Mouse (Mus musculus) hindbrain, embryonic 12.5 days (tissue): ENCODE results near the gene Xndc1. TPM values are rescaled to one million over a fixed set of nuclear protein-coding genes. Genes with fewer than 3 reads are reported as not detected.
"Not testable (repeated sequence)": the region's sequence is repeated elsewhere in the genome, so short reads cannot be mapped to it uniquely, and the experiment has no call there.

Source experiments
- ATAC-seq: fragments of 200-750 bp; cut with Nextera tagmentation; 2 replicates; pipeline ENCODE4 v1.8.0; 2017; ENCODE audit warnings: moderate TSS enrichment; ENCODE audit not compliant: low FRiP score
- H3K27ac ChIP-seq: fragments of 300-500 bp; sonication (generic); 2 replicates; pipeline ENCODE4 v1.5.1; 2016; ENCODE audit warnings: mild to moderate bottlenecking
- H3K27me3 ChIP-seq: fragments of 300-500 bp; sonication (generic); 2 replicates; pipeline ENCODE4 v1.6.1; 2016; ENCODE audit warnings: mild to moderate bottlenecking
- H3K36me3 ChIP-seq: fragments of 300-500 bp; sonication (generic); 2 replicates; pipeline ENCODE4 v1.6.1; 2016; ENCODE audit warnings: mild to moderate bottlenecking
- H3K4me1 ChIP-seq: fragments of 300-500 bp; sonication (generic); 2 replicates; pipeline ENCODE4 v1.6.1; 2016
- H3K4me2 ChIP-seq: fragments of 300-500 bp; sonication (generic); replicated peaks from 2 replicates; pipeline ENCODE4 v1.6.1; 2016; ENCODE audit warnings: mild to moderate bottlenecking
- H3K4me3 ChIP-seq: fragments of 300-500 bp; sonication (generic); 2 replicates; pipeline ENCODE4 v1.5.1; 2016; ENCODE audit warnings: mild to moderate bottlenecking
- H3K9ac ChIP-seq: fragments of 300-500 bp; sonication (generic); 2 replicates; pipeline ENCODE4 v1.6.1; 2016; ENCODE audit warnings: mild to moderate bottlenecking, moderate library complexity
- H3K9me3 ChIP-seq: fragments of 300-500 bp; sonication (generic); replicated peaks from 2 replicates; pipeline ENCODE4 v1.6.1; 2016; ENCODE audit warnings: mild to moderate bottlenecking
- WGBS: fragments of 180-500 bp; shearing (Covaris S2); methylation state at CpG from one replicate; pipeline ENCODE4 v1.1.7; 2016; 5-methylcytosine and 5-hydroxymethylcytosine counted together
- polyA plus RNA-seq: library from polyadenylated mRNA; unstranded; fragments of >200 nt; fragmentation: Nextera tagmentation; extraction: Ambion mirVana; gene quantifications from 2 replicates; pipeline ENCODE4 v1.2.1, GENCODE M21; 2016

Xndc1 gene
- 34.6 and 37.3 TPM in 2 replicates for polyA plus RNA-seq

DNA sequence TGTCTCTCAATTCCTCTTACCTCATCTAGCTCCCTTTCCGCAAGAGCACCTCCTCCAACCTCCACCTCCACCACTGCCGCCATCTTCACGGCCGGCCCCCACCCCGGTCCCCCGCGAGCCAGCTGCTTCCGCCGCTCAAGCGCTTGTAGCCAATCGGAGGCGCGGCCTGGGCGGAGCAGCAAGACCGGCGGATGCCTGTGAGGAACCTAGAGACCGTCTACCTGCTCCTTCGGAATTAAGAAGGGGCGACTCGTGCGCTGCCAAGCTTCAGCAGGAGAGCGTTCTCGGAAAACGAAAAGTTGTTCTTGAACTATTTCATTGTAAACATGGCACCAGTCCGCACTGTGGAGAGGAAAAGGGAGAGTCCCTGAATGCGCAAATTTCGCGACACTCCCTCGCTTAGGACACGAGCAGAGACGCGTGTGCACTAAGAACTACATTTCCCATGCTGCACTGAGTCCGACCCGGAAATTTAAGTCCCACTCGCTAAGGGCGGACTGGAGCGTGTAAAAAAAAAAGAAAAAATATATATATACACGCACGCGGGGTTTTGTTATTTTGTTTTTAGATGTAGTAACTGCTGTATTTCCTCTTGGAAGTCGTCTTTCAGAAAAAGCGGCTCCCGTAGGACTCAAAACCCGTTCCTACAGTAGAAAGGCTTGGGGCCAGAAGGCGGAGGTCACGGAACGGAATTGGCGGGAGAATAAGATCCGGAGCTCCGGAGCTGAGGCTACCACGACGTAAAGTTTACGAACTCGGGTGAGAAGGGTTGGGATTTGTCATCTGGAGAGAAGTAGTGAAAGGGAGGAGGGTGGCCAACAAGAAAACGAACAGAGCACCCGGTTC lies at the start of gene Xndc1, which contains the start of the genes Rnf121 and Xntrpc:
Xndc1 (plus strand) TSS at position 466 of the 846 bp plus-strand sequence.
Rnf121 (minus strand) TSS at position 424 of the 846 bp plus-strand sequence.
Xntrpc (plus strand) TSS at position 668 of the 846 bp plus-strand sequence.
- WGBS, result under 1% methylated on average over 56 of the region's 56 CpGs
- Histone ChIP-seq H3K4me1 (peaks cover 28% of the 10 kb centered on the region), H3K27ac (peak within 1 kb of the TSS; percentile 79), H3K4me2 (peak within 1 kb of the TSS; percentile 75), H3K9me3 (no peaks in the 10 kb centered on the region), H3K27me3 (no peaks in the 10 kb centered on the region), H3K36me3 (0 out of 2 replicates have a peak, but pooled peaks cover 3% of the 10 kb centered on the region), H3K9ac (peak within 1 kb of the TSS; percentile 77), H3K4me3 (peak within 1 kb of the TSS; percentile 76)
- peak; percentile 99 for ATAC-seq

DNA sequence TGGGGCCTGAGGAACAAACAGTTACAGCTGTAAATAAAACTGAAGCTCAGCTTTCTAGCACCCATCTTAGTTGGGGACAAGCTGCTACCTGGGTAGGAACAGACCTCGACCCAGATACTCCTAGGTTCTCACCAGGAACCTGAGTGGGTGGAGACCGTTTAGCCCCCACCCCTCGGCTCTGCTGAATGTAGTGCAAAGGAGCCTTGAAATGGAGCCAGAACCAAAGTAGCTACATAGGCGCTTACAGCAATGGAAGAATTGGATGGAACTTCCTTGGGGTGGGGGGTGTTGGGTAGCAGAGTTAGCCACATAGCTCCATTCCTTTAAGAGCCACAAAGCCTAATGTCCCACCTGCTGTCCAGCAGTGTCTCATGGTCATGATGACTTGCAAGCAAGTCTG lies 48.4 kb upstream of the Xndc1 start:
- H3K4me1 ChIP-seq, result no peaks in the 10 kb centered on the region
- no peak overlapping the region for H3K4me3 ChIP-seq
- no peaks in the 10 kb centered on the region for H3K27me3 ChIP-seq
- WGBS, result 90% methylated on average over 4 of the region's 4 CpGs
- H3K27ac ChIP-seq, result no peak overlapping the region
- no peak for ATAC-seq
- H3K9me3 ChIP-seq, result no peaks in the 10 kb centered on the region
- H3K4me2 ChIP-seq, result no peak overlapping the region
- H3K9ac ChIP-seq, result no peak overlapping the region
- H3K36me3 ChIP-seq, result peaks cover 95% of the 10 kb centered on the region

DNA sequence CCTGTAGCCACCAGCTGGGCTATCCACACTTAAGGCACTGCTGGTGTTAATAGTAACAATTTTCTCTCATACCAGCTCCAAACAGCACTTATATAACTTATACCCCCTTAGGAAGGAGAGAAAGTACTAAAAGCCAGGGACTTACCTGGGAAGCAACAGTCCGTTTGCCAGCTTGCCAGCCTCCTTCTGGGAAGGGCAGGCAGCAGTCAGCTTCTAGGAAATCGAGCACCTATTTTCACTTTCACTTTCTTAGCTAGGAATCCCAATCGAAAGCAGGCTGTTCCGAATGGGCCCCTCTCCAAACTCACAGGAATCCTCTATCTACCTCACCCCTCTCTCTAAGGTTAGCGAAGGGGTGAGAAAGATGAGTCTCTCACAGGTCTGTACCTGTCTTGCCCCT lies 47.9 kb upstream of the Xndc1 start:
- WGBS, result 92% methylated on average over 5 of the region's 5 CpGs

DNA sequence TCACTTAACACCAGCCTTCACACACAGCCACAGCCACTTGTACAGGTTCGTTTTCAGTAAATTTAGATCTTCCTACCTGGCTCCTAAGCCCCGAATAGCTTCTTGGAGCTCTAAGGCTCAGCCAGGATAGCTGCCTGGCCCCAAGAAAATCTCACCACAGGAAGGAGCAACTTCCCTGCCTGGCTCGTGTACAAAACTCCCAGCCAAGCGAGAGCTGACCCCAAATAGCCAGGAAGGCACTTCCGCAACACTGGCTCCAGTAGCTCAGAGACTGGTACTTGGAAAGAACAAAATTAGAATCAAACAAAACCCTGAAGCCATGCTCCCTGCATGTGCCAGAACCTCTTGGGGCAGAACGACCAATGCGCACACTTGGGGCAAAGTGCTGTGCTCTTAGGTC lies 47.3 kb upstream of the Xndc1 start:
- peaks cover 95% of the 10 kb centered on the region for H3K36me3 ChIP-seq

More for the DNA sequence above, 47.9 kb upstream of the Xndc1 start:
- Histone ChIP-seq H3K4me3 (no peak overlapping the region), H3K4me2 (no peak overlapping the region), H3K27ac (no peak overlapping the region), H3K9ac (no peak overlapping the region), H3K4me1 (no peaks in the 10 kb centered on the region), H3K9me3 (no peaks in the 10 kb centered on the region), H3K27me3 (no peaks in the 10 kb centered on the region), H3K36me3 (peaks cover 95% of the 10 kb centered on the region)
- ATAC-seq, result no peak

DNA sequence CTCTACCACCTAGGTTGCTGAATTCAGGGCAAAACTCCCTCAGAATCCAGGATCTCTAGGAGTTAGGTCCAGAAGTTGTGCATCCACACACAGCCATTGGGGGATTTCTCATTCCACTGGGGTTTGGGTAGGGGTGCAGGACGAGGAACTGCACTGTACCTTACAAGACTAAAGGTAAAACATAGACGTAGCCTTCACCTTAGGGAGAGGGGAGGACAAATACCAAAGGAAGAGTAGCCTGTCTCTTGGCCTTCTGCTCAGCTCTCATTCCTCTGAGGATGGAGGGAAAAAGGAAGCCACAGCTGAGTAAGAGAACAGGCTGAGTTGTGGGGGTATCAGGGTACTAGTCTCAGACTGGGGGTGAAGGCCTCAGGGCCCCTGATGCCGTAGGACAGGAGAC lies 46.7 kb upstream of the Xndc1 start, which contains the start of gene Il18bp:
Il18bp (minus strand) TSS at position 101 of the 400 bp plus-strand sequence.
- H3K36me3 ChIP-seq, result peaks cover 95% of the 10 kb centered on the region

More for the DNA sequence above, 47.3 kb upstream of the Xndc1 start:
- ATAC-seq, result no peak
- H3K4me2 ChIP-seq, result no peak overlapping the region
- H3K9me3 ChIP-seq, result no peaks in the 10 kb centered on the region
- no peak overlapping the region for H3K4me3 ChIP-seq
- no peak overlapping the region for H3K9ac ChIP-seq
- H3K27me3 ChIP-seq, result no peaks in the 10 kb centered on the region
- no peaks in the 10 kb centered on the region for H3K4me1 ChIP-seq
- H3K27ac ChIP-seq, result no peak overlapping the region; the same call in 1 of the 2 replicates
- WGBS, result 89% methylated on average over 7 of the region's 7 CpGs

DNA sequence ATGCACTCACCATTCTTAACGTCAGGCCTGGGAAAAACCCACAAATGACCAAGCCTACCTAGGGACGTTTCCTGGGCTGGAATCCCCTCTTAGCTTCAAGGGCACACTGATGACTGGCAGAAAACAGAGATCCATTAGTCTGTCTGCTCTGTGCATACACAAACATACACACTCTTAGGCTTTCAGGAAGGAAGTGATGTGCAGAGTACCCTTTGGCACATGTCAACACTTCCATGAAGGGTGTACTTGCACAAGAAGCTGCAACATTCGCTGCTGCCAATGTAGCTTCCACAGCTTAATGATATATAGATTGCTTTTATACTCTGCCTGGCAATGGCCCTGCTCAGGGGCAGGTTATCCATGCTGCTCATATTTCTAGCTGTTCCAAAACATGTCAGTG lies 45.9 kb upstream of the Xndc1 start:
- Histone ChIP-seq H3K4me2 (no peak overlapping the region), H3K27me3 (no peaks in the 10 kb centered on the region), H3K9me3 (no peaks in the 10 kb centered on the region), H3K36me3 (peaks cover 94% of the 10 kb centered on the region), H3K4me3 (no peak overlapping the region), H3K4me1 (no peaks in the 10 kb centered on the region), H3K9ac (no peak overlapping the region), H3K27ac (0 out of 2 replicates have a peak overlapping the region, but pooled peaks have one; percentile 1)
- WGBS, result 72% methylated on average over 3 of the region's 3 CpGs
- no peak for ATAC-seq

More for the DNA sequence above, 46.7 kb upstream of the Xndc1 start, which contains the start of gene Il18bp:
- peak within 1 kb of the TSS; percentile 1; the same call in 1 of the 2 replicates for H3K27ac ChIP-seq
- no peak within 1 kb of the TSS for H3K4me3 ChIP-seq
- no peak for ATAC-seq
- no peak within 1 kb of the TSS for H3K4me2 ChIP-seq
- H3K27me3 ChIP-seq, result no peaks in the 10 kb centered on the region
- no peak within 1 kb of the TSS for H3K9ac ChIP-seq
- no peaks in the 10 kb centered on the region for H3K4me1 ChIP-seq
- no peaks in the 10 kb centered on the region for H3K9me3 ChIP-seq
- WGBS, result 87% methylated on average over 3 of the region's 3 CpGs

DNA sequence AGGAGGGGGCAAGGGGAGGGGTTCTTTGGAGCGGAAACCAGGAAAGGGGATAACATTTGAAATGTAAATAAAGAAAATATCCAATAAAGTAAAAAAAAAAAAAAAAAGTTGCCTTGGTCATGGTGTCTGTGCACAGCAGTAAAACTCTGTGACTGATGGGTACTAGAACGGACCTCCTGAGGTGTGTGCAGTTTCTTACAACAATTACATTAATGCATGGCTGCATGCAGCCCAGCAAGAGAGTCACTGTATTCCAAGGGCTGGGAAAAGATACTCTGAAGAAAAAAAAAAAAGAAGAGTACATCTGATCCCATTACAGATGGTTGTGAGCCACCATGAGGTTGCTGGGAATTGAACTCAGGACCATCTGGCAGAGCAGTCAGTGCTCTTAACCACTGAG lies 44.4 kb upstream of the Xndc1 start:
- not testable (repeated sequence) for H3K4me3 ChIP-seq, H3K9ac ChIP-seq, H3K9me3 ChIP-seq, H3K4me2 ChIP-seq, H3K27me3 ChIP-seq, H3K27ac ChIP-seq, H3K4me1 ChIP-seq, ATAC-seq
- WGBS, result 93% methylated on average over 2 of the region's 2 CpGs
- H3K36me3 ChIP-seq, result peaks cover 81% of the 10 kb centered on the region

DNA sequence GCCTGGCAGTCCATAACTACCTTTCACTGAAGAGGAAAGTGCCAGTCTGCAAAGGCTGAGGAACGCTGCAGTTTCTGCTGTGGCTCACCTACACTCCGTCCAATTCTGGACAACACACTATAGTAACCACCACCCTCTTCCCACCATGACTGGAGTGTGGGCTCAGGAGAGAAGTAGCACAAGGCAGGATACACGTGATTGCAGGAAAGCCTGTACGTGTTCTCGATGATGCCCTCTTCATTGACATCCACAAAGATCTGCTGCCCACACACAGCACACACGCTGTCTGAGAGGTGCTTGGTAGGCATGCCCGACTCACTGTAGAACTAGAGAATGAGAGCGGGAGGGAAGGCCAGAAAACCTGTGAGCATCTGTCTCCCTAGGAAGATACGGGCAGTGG lies 41.5 kb upstream of the Xndc1 start:
- Histone ChIP-seq H3K27me3 (no peaks in the 10 kb centered on the region), H3K4me2 (no peak overlapping the region), H3K4me3 (no peak overlapping the region), H3K4me1 (no peaks in the 10 kb centered on the region), H3K36me3 (peaks cover 70% of the 10 kb centered on the region), H3K9ac (no peak overlapping the region), H3K27ac (no peak overlapping the region), H3K9me3 (no peaks in the 10 kb centered on the region)
- ATAC-seq, result no peak
- 96% methylated on average over 9 of the region's 9 CpGs for WGBS

DNA sequence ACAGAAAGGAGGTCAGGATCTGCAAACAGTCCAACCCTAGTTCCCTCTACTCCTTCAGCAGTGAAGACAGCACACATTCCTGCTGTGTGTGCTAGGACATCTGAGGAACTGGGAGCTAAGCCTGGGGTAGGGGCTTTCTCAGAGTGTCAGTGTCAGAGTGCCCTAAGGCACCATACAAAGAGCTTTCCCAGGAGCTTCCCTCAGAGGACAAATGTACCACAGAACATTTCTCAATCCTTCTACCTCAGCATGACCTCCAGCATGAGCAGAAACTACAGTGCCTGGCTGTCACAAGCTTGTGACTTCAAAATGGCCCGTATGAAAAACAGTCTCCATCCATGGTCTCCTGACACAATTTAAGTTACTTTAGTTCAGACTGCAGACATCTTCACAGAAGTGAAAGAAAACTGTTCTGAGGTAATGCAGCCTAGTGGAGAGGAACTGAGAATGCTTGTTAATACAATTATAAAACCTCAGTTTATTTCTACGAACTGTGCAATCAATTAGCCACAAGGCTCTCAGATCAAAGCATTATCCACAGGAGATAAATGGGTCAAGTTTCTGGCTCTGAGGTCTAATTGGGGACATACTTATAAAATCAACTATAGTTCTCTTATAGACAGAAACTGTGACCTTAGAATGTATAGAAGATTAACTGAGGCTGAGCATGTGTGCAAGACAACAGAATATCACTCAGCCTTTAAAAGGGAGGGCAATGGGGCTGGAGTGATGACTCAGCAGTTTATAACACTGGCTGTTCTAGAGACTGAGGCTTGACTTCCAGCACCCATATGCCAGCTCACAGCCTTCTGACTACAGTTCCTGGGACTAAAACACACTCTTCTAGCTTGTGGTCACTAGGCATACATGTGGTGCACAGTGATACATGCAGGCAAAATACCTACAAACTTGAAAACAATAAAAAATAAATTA lies 39.9 kb upstream of the Xndc1 start:
- Histone ChIP-seq H3K4me2 (no peak overlapping the region), H3K27ac (no peak overlapping the region), H3K9me3 (no peaks in the 10 kb centered on the region), H3K9ac (no peak overlapping the region), H3K27me3 (no peaks in the 10 kb centered on the region), H3K36me3 (peaks cover 66% of the 10 kb centered on the region), H3K4me1 (no peaks in the 10 kb centered on the region), H3K4me3 (no peak overlapping the region)
- WGBS, result 90% methylated on average over 2 of the region's 2 CpGs
- ATAC-seq, result no peak

DNA sequence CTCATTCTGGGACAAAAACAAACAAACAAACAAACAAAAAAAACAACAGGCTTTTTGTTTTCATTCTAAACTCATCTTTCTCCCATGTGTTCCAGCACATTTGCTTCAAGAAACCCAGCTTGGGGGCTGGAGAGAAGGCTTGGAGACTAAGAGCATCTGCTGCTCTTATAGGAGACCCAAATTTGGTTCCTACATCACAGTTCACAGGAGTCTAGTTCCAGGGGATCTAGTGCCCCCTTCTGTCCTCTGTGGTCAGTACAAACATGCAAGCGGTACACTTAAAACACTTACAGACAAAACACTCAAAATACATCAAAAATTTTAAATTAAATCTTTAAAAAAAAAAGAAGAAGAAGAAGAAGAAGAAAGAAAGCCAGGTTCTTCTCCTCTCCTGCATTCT lies 30.4 kb upstream of the Xndc1 start:
- Histone ChIP-seq H3K27me3 (no peaks in the 10 kb centered on the region), H3K4me1 (no peaks in the 10 kb centered on the region), H3K9ac (no peak overlapping the region), H3K27ac (no peak overlapping the region), H3K4me2 (no peak overlapping the region), H3K4me3 (no peak overlapping the region), H3K36me3 (peaks cover 93% of the 10 kb centered on the region), H3K9me3 (no peaks in the 10 kb centered on the region)
- WGBS, result 93% methylated on average over 1 of the region's 1 CpGs
- no peak for ATAC-seq

DNA sequence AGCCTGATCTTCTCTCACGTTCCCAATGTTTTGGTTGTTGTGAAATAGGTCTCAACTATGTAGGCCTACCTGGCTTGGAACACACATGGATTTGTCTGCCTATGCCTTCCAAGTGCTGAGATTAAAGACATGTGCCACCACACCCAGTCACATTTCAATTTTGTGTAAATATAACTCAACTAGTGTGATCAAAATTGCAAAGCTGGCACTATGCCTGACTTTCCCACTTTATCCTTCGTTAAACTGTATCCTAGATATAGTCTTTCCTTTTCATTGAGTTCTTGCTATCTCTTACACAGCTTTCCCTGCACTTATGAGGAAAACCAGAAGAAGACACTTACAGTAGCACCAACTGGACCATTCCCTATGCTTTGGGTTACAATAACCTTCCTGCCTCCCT lies 29.8 kb upstream of the Xndc1 start:
- no peak overlapping the region for H3K4me3 ChIP-seq
- no peak overlapping the region for H3K4me2 ChIP-seq
- H3K36me3 ChIP-seq, result peaks cover 90% of the 10 kb centered on the region
- ATAC-seq, result no peak
- H3K9me3 ChIP-seq, result no peaks in the 10 kb centered on the region
- H3K27me3 ChIP-seq, result no peaks in the 10 kb centered on the region
- H3K27ac ChIP-seq, result no peak overlapping the region
- H3K9ac ChIP-seq, result no peak overlapping the region
- H3K4me1 ChIP-seq, result no peaks in the 10 kb centered on the region
- 99% methylated on average over 2 of the region's 2 CpGs for WGBS

DNA sequence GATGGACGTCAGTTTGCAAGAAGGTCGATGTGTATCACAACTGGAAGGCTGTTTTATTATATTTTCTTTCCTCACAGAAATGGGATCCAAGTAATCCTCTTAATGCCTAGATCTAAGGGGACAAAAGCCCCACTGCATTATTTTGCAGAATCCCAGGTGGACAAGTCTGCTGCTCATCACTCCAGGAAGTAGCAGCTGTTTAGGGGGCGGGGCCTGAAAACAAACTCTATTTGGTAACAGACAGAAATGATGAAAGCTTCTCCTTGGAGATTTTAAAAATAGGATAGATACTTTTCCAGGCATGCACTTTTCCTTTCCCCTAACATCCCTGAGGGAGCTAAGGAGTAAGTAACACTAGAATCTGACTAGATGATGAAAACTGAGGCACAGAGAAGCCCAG lies 28.0 kb upstream of the Xndc1 start:
- H3K36me3 ChIP-seq, result peaks cover 78% of the 10 kb centered on the region
- no peaks in the 10 kb centered on the region for H3K4me1 ChIP-seq
- H3K9me3 ChIP-seq, result no peaks in the 10 kb centered on the region
- no peak for ATAC-seq
- WGBS, result 96% methylated on average over 3 of the region's 3 CpGs
- no peak overlapping the region for H3K9ac ChIP-seq
- no peak overlapping the region for H3K4me2 ChIP-seq
- no peaks in the 10 kb centered on the region for H3K27me3 ChIP-seq
- H3K27ac ChIP-seq, result no peak overlapping the region
- H3K4me3 ChIP-seq, result no peak overlapping the region
